Mouse (Mus musculus): ENCODE data around the gene Asb10.

- TF ChIP-seq EP300 (IDR thresholded peaks at IDR 0.05; ENCODE audit: low read depth) (no peak), CTCF (IDR thresholded peaks at IDR 0.05; ENCODE audit: low read depth) (no peak)
Measured at GRCm38 (mm10) chr5:24533391-24533790, 7.4 kb downstream of the Asb10 start.

Measured in heart, postnatal 0 days (tissue).